Mouse (Mus musculus) liver, embryonic 18 days (tissue): ENCODE data around the gene Sema6c. TPM values are rescaled to one million over a fixed set of nuclear protein-coding genes. Genes with fewer than 3 reads are reported as not detected.

Experiments used
- polyA plus RNA-seq: library from polyadenylated mRNA; depleted of rRNA; stranded (reverse); fragments of >200 nt; gene quantifications from 2 replicates; pipeline ENCODE4 v1.2.3, GENCODE M21; 2012; rRNA removed

Gene Sema6c
- 1.3 and 1.5 TPM in 2 replicates for polyA plus RNA-seq

DNA sequence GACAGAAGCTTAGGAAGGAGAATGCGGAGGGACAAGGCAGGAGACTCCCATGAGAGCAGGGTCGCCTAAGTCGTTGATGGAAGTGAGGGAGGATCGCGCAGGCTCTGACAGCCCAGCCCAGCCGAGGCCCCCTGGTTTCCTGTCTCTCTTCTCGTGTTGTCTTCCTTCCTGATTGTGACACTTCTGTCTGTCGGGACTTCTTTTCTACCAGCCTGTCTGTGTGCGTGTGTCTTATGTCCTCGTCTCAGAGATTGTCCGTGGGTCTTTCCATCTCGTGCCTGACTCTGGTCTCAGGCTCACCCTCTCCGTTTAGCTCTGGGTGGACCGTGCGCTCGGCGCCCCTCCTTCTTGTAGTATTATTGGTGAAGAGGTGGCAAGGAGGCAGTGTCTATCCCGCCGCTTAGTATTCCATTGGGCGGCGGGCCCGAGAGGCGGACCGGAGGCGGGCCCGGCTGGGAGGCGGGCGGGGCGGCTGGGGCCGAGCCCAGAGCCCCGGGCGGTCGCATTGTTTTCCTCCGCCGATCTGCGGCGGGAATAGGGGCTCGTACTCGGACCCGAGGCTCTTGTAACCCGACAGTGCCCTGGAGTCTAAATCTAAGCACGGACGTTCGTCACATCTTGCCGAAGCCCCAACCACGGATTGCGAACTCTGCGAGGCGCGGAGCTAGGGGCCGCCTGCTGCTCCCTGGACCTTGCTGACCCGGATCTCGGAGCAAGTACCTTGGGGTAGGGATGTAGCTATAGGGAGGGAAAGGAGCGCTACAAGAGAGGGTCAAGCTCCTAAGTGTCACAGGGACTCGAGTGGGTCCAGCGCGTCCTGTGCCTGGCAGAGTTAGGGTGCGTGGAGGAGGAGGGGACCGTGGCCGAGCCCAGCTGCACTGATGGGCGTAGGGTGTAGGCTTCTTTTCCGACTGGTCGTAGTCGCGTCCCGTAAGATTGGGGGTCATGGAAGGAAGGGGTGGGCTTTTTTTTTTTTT is at the start of gene Sema6c:
Sema6c (plus strand) TSS at position 471 of the 977 bp plus-strand sequence.

DNA sequence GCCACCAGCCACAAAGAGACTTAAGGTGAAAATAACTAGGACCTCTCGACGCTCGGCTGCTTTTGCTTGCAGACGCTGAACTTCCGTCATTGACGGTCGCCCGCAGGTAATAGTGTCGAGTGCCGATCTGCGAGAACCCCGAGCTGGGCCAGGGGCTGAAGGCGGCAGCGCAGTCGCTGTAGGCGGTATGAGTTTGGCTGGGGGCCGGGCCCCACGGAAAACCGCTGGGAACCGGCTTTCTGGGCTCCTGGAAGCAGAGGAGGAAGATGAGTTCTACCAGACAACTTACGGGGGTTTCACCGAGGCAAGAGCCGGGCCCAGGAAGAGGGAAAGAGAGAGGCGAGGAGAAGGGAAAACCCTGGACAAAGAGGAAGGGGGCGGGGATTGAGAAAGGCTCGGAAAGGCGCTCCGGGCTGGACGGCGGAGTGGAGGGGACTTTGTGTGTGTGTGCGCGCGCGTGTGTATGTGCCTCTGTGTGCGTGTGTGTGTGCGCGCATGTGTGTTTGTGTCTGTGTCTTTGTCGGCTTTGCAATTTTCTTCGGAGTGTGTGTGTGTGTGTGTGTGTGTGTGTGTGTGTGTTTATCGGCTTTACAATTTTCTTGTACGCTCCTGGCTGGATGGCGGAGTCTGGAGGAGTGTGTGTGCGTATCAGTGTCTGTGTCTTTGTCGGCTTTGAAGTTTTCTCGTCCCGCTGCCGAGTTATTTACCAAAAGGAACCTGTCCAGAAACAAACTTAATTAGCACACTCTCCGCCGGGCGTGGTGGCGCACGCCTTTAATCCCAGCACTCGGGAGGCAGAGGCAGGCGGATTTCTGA is 49.1 kb upstream of the Sema6c start, which contains the start of gene Vps72:
Vps72 (plus strand) TSS at position 112 of the 816 bp plus-strand sequence.

DNA sequence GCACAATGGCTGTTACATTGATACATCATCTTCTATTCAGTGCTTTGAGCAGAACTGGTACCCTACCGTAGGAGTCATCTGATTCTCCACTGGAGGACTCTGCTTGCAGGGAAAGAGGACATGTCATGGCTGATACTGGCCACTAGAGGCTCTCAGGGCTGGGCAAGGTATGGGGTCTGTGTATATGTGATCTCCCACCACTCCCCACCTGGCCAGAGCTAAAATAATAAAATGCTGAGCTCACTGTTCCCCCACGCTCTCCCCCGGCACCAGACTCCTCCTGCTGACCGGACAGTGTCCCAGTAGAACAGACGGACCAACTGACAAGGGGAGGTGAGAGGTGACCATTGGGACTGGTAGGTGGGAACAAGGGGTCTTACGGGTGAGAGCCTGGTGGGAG is 36.0 kb upstream of the Sema6c start, which contains the start of gene Tmod4:
Tmod4 (plus strand) TSS at position 231 of the 400 bp plus-strand sequence.

DNA sequence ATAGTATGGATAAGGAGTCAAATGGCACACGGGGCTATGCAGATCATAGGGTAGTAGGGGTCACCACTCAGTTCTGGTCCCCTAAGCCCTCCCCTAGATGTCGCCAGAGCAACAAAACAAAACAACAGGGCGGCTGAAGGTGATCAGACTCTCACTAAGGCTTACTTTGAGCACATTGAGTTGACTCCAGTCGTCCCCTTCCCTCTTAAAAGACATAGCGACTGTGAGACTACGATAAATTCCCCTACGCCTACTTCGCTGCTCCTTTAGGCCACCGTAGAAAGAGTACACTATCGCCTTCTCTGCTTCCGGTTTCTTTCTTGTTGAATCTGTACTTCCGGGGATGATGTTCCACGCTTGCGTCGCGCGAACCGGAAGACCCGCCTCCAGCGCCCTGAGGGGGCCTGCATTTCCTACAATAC is 26.6 kb upstream of the Sema6c start, which contains the start of the genes Scnm1 and Lysmd1:
Scnm1 (minus strand) TSS at position 332 of the 422 bp plus-strand sequence.
Lysmd1 (plus strand) TSS at position 409 of the 422 bp plus-strand sequence.

DNA sequence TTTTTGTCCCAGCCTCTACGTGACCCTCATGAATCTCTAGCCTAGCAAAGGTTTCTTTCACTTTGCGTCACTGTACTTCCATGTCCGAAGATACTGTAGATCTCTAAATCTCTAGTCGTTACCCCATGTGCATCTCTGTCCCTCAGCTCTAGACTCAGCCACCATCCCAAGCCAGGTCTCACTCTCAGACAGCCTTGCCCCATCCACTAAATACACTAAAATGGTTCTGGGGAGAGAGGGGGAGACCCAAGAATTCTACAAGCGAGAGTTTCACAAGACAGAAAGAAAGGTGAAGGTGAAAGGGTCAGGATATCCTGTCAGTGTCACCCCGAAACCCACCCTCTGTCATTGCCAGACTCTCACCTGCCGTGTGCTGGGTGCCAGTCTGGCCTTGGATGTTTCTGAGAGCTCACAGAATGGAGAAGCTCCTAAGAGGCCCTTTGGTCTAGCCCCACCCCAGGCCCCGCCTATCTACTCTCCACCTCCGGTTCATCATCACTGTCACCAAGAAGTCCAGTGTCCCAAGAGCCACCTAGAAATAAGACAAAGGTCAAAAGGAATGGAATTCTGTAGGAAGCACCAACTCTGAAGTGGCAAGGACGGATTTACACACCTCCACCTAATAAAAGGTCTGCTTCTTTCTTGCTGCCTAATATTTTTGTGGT is 18.2 kb upstream of the Sema6c start, which contains the start of gene Tnfaip8l2:
Tnfaip8l2 (minus strand) TSS at position 409 of the 665 bp plus-strand sequence.

DNA sequence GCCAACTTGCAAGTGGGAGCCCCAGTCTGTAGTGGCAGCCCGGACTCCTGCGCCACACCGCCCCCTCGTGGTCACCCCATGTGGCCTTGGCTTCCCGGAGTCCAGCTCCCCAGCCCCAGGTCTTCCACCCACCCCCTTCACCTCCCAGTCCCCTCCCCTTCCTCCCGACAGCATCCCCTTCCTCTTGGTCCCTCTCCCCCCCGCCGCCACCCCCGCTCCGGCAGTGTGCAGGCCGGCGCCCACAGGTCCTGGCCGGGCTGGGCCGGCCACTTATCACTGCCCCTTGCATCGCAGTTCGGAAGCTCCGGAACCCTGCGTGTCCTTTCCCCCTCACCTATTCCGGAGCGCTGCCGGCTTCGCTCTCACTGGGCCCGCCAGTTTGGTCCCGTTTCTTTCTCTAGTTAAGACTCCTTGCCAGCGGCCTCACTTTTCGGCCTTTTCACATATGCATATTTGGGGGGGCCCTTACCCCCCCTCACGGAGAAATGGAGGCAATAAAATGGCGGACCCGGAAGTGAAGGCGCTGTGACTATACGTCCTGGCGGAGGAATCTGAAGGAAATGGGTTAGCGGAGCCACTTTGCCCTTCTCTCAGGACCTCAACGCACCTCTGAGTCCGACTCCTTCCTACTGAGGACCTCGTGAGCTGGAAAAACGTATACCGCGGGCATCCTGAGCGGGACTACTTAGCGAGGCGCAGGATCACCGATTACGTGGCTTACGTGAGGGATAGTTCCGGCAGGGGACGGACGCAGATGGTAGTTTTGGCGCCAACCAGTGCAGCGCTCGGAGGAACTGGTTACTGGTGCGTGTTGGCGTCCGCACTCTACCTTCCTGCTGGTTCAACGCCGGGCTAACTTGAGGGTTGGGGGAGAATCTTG is 57.2 kb downstream of the Sema6c start, which contains the start of gene Gabpb2:
Gabpb2 (minus strand) TSS at position 662 of the 880 bp plus-strand sequence.

Other genes starting within 250 kb of the Sema6c start
- gene Selenbp1, start 227.4 kb upstream of the Sema6c start, polyA plus RNA-seq, result 200 and 241 TPM in 2 replicates
- gene Rfx5, start 206.4 kb upstream of the Sema6c start, polyA plus RNA-seq, result 3.5 and 4.1 TPM in 2 replicates
- gene Pi4kb, start 185.7 kb upstream of the Sema6c start, polyA plus RNA-seq, result 15.9 and 17.3 TPM in 2 replicates
- gene Zfp687, start 145.0 kb upstream of the Sema6c start, polyA plus RNA-seq, result 5.1 and 6.5 TPM in 2 replicates
- gene Psmd4, start 117.8 kb upstream of the Sema6c start, polyA plus RNA-seq, result 111 and 114 TPM in 2 replicates
- 8.4 and 8.5 TPM in 2 replicates for gene Pip5k1a, start 53.5 kb upstream of the Sema6c start, polyA plus RNA-seq
- 21.2 and 23.2 TPM in 2 replicates for gene Vps72, start 49.4 kb upstream of the Sema6c start, polyA plus RNA-seq
- gene Tmod4, start 36.0 kb upstream of the Sema6c start, polyA plus RNA-seq, result 0.30 and 0.40 TPM in 2 replicates
- gene Scnm1, start 26.4 kb upstream of the Sema6c start, polyA plus RNA-seq, result 32.8 and 34.1 TPM in 2 replicates
- 5.0 and 5.1 TPM in 2 replicates for gene Lysmd1, start 26.4 kb upstream of the Sema6c start, polyA plus RNA-seq
- 10.1 and 11.1 TPM in 2 replicates for gene Tnfaip8l2, start 18.1 kb upstream of the Sema6c start, polyA plus RNA-seq
- 9.5 and 10.4 TPM in 2 replicates for gene Gabpb2, start 57.5 kb downstream of the Sema6c start, polyA plus RNA-seq
- 25.1 and 25.3 TPM in 2 replicates for gene Cdc42se1, start 68.3 kb downstream of the Sema6c start, polyA plus RNA-seq
- gene Mllt11, start 71.7 kb downstream of the Sema6c start, polyA plus RNA-seq, result 3.4 and 3.8 TPM in 2 replicates
- 0.08 and 0.09 TPM in 2 replicates for gene Gm128, start 81.1 kb downstream of the Sema6c start, polyA plus RNA-seq
- gene Bnipl, start 90.7 kb downstream of the Sema6c start, polyA plus RNA-seq, result 0.02 and 0.04 TPM in 2 replicates
- gene Mindy1, start 120.9 kb downstream of the Sema6c start, polyA plus RNA-seq, result 34.8 and 35.4 TPM in 2 replicates
- gene Prune1, start 121.6 kb downstream of the Sema6c start, polyA plus RNA-seq, result 7.7 and 8.3 TPM in 2 replicates
- gene Anxa9, start 146.7 kb downstream of the Sema6c start, polyA plus RNA-seq, result 1.6 and 1.8 TPM in 2 replicates
- 69.0 and 71.4 TPM in 2 replicates for gene Cers2, start 154.3 kb downstream of the Sema6c start, polyA plus RNA-seq
- 11.2 and 13.2 TPM in 2 replicates for gene Setdb1, start 196.7 kb downstream of the Sema6c start, polyA plus RNA-seq
- not detected in 2 replicates for gene 4930558C23Rik, start 242.4 kb downstream of the Sema6c start, polyA plus RNA-seq